Mouse (Mus musculus) c-Kit-positive CD71-negative TER-119-negative erythroid progenitor cells, embryonic 14.5 days (primary cell): ENCODE results near the gene Nek8.

Source experiments
- DNase-seq: peaks from one replicate; pipeline ENCODE4 v3.0.0-alpha.2; 2013; ENCODE audit warnings: low read depth

Nek8 gene

GRCm38 (mm10) chr11:78166161-78166560 is 10.3 kb downstream of the Nek8 start:
- no peak for DNase-seq

GRCm38 (mm10) chr11:78165761-78166109 is 10.7 kb downstream of the Nek8 start:
- no peak for DNase-seq

- no peak for DNase-seq
Observed at GRCm38 (mm10) chr11:78164924-78165760, 11.3 kb downstream of the Nek8 start, which contains the start of gene Traf4. Gene Traf4 (minus strand): TSS chr11:78165589.

- DNase-seq = no peak
Observed at GRCm38 (mm10) chr11:78164604-78164923, 11.9 kb downstream of the Nek8 start.

GRCm38 (mm10) chr11:78163681-78164603 is 12.5 kb downstream of the Nek8 start:
- DNase-seq = no peak

GRCm38 (mm10) chr11:78163045-78163444 is 13.4 kb downstream of the Nek8 start:
- DNase-seq = no peak

GRCm38 (mm10) chr11:78162504-78162903 is 14.0 kb downstream of the Nek8 start:
- no peak for DNase-seq

- no peak for DNase-seq
Observed at GRCm38 (mm10) chr11:78161968-78162367, 14.5 kb downstream of the Nek8 start.

- no peak for DNase-seq
Observed at GRCm38 (mm10) chr11:78161169-78161568, 15.3 kb downstream of the Nek8 start.

GRCm38 (mm10) chr11:78160675-78161074 is 15.8 kb downstream of the Nek8 start:
- no peak for DNase-seq

GRCm38 (mm10) chr11:78160171-78160570 is 16.3 kb downstream of the Nek8 start:
- DNase-seq = no peak

GRCm38 (mm10) chr11:78159557-78159956 is 16.9 kb downstream of the Nek8 start:
- DNase-seq = no peak

- DNase-seq = no peak
Observed at GRCm38 (mm10) chr11:78159096-78159495, 17.4 kb downstream of the Nek8 start.

GRCm38 (mm10) chr11:78156156-78156699 is 20.2 kb downstream of the Nek8 start:
- DNase-seq = no peak

- no peak for DNase-seq
Observed at GRCm38 (mm10) chr11:78155674-78156073, 20.8 kb downstream of the Nek8 start.

- no peak for DNase-seq
Observed at GRCm38 (mm10) chr11:78153778-78154177, 22.7 kb downstream of the Nek8 start.

- no peak for DNase-seq
Observed at GRCm38 (mm10) chr11:78152299-78153231, 23.9 kb downstream of the Nek8 start.

- DNase-seq = no peak
Observed at GRCm38 (mm10) chr11:78151161-78151560, 25.3 kb downstream of the Nek8 start.

- no peak for DNase-seq
Observed at GRCm38 (mm10) chr11:78146707-78147543, 29.6 kb downstream of the Nek8 start.

- DNase-seq = no peak
Observed at GRCm38 (mm10) chr11:78146168-78146567, 30.3 kb downstream of the Nek8 start.

GRCm38 (mm10) chr11:78143520-78143919 is 33.0 kb downstream of the Nek8 start:
- no peak for DNase-seq
